Mouse (Mus musculus) B cell, adult 67 days (primary cell): Measurements from ENCODE around the gene Ncoa7. TPM values are rescaled to one million over a fixed set of nuclear protein-coding genes. Genes with fewer than 3 reads are reported as not detected.

Experiments
- total RNA-seq, 2 experiments: library from RNA; stranded (reverse); gene quantifications; 4 replicates each; pipeline ENCODE4 v1.2.4; 2023

The Ncoa7 gene
- total RNA-seq = 10 to 100 TPM; 20.6 to 22.8 TPM

GRCm38 (mm10) chr10:30802681-30803586 is at the start of gene Ncoa7:
Ncoa7 (minus strand) TSS chr10:30803326.

DNA sequence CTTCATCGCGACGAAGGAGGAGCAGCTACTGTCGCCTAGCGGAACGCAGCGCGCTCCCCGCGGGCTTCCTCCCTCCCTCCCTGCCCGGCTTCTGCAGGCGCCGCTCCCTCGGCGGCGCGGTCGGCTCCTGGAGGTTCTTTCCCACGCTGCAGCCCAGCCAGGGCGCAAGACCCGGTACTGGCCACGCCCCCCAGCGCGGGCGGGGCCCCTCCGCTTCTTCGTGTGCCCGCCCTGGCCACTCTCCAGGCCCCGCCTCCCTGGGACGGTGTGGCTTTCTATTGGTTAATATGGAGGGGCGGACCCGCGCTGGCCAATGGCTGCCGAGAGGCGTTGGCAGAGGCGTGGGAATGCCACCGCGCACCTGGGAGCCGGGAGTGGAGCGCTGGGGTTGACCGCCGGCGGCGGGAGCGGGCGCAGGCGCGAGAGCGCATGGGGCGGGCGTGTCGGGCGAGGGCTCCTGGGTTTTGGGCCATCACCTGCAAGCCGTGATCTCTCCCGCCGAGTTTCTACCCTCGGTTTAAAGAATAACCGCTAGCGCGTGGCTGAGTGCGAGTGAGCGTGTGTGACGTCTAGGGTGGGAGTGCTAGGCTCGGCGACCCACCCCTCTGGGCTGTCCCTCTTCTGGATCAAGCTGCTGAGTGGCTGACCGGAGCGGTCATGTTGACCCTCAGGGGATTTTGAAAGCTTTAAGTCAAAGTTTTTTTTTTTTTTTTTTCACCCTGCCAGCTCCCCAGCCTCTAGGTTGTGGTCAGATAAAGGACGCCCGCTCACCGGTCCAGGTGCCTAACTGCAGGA is 39.7 kb upstream of the Ncoa7 start, which contains the start of gene Hey2:
Gene Hey2 (minus strand): TSS at position 159 of the 795 bp plus-strand sequence.

GRCm38 (mm10) chr10:30629513-30629912 is 173.6 kb downstream of the Ncoa7 start, which contains the start of gene Hint3:
Hint3 (minus strand) TSS chr10:30629632.

GRCm38 (mm10) chr10:30600542-30600966 is 202.6 kb downstream of the Ncoa7 start, which contains the start of gene Trmt11:
Trmt11 (minus strand) TSS chr10:30600749.

Other genes starting within 250 kb of the Ncoa7 start
- gene Trmt11, start 202.6 kb downstream of the Ncoa7 start, total RNA-seq = 10 to 100 TPM; 12.6 to 13.3 TPM
- gene Hint3, start 173.7 kb downstream of the Ncoa7 start, total RNA-seq = 10 to 100 TPM; 24.5 to 25.9 TPM
- not detected for gene Hey2, start 39.5 kb upstream of the Ncoa7 start, total RNA-seq